Mouse (Mus musculus) limb, embryonic 10.5 days (tissue): ENCODE measurements at regions not wholly inside any gene's neighbourhood (a gene's known extent, or its start where the extent isn't known, plus 50 kb on each side); places are given as distances from the start of the nearest gene placed in this dataset.

ENCODE experiments used
- DNase-seq: peaks from one replicate; pipeline ENCODE4 v3.0.0-alpha.2; 2017; ENCODE audit warnings: low spot score
- H3K27ac ChIP-seq: fragments of 300-500 bp; sonication (generic); 2 replicates; pipeline ENCODE4 v1.5.1; 2016; ENCODE audit warnings: mild to moderate bottlenecking
- H3K27me3 ChIP-seq: fragments of 300-500 bp; sonication (generic); 2 replicates; pipeline ENCODE4 v1.6.1; 2016; ENCODE audit warnings: low read depth, mild to moderate bottlenecking; ENCODE audit not compliant: poor library complexity, severe bottlenecking
- H3K36me3 ChIP-seq: fragments of 300-500 bp; sonication (generic); 2 replicates; pipeline ENCODE4 v1.6.1; 2016; ENCODE audit warnings: mild to moderate bottlenecking, moderate library complexity
- H3K4me1 ChIP-seq: fragments of 300-500 bp; sonication (generic); 2 replicates; pipeline ENCODE4 v1.6.1; 2016
- H3K4me3 ChIP-seq: fragments of 300-500 bp; sonication (generic); 2 replicates; pipeline ENCODE4 v1.5.1; 2016; ENCODE audit warnings: mild to moderate bottlenecking, moderate library complexity
- H3K9me3 ChIP-seq: fragments of 300-500 bp; sonication (generic); replicated peaks from 2 replicates; pipeline ENCODE4 v1.6.1; 2016; ENCODE audit warnings: mild to moderate bottlenecking
- WGBS: fragments of 180-500 bp; shearing (Covaris S2); methylation state at CpG from one replicate; pipeline ENCODE4 v1.1.7; 2016; 5-methylcytosine and 5-hydroxymethylcytosine counted together

DNA sequence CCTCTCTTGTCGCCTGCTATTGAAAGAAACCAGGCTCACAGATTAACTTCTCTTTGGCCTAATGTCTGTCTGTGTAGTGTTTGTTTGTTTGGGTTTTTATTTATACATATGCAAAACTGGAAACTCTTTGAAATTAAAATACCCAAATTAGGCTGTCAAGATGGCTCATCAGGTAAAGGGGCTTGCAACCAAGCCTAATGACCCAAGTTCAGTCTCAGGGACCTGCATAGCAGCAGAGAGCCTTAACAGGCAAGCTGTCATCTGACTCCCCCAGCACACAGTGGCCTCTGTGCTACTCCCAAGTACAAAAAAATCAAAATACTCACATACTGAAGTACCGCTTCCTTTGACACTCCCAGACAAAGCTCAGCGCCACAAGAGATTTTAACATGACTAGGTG lies 51.5 kb upstream of the Neo1 start:
- Histone ChIP-seq H3K4me3 (no peak overlapping the region), H3K4me1 (peaks cover 17% of the 10 kb centered on the region), H3K27ac (no peak overlapping the region), H3K27me3 (no peaks in the 10 kb centered on the region), H3K36me3 (no peaks in the 10 kb centered on the region), H3K9me3 (no peaks in the 10 kb centered on the region)
- WGBS: 79% methylated on average over 3 of the region's 3 CpGs
- DNase-seq: no peak

DNA sequence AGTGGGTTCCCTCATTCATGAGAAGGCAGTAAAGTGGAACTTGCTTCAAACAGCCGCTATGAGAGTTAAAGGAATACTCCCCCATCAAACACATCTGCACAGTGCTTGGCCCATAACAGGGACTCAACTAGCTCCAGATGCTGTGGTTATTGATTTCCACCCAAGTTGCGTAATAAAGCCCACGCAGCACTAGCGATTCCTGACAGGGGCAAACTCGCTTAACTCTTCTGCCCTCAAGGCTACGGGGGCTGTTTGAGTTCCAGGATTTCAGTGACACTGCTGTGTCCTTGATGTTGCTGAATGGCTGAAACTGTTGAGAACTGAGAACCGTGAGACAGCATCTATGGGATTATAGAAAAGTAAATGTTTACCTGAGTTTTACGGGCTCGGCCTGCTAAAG lies 50.9 kb upstream of the Neo1 start:
- H3K36me3 ChIP-seq: no peaks in the 10 kb centered on the region
- no peaks in the 10 kb centered on the region for H3K9me3 ChIP-seq
- H3K4me3 ChIP-seq: no peak overlapping the region
- peaks cover 17% of the 10 kb centered on the region for H3K4me1 ChIP-seq
- DNase-seq: no peak
- H3K27me3 ChIP-seq: no peaks in the 10 kb centered on the region
- 53% methylated on average over 9 of the region's 9 CpGs for WGBS
- H3K27ac ChIP-seq: no peak overlapping the region

DNA sequence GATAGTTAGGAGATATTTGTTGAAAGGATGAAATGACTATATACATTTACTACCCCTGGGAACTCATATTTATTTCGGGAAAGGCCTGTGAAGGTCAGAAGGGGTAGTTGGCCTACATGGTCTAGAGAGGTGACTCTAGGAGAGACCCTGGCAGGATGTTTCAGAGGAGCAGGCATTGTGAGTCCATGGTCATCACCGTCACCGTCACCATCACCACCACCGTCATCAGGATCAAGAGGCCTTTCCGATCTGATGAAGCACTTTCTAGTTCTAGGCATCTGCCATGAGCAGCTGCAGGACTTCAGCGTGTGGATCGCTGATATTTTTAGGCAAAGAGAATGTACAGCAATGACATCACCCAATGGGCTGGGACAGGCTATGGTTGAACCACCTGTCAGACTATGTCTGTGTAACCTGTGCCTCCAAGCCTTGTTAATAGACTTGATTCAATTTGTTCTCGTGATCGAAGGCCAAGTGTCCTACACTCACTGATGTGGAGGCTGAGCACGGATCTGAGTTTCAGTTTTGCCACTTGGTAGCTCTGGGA lies 50.4 kb upstream of the Neo1 start:
- Histone ChIP-seq H3K4me1 (peaks cover 19% of the 10 kb centered on the region), H3K27ac (no peak overlapping the region)
- no peak for DNase-seq

More for the DNA sequence above, 50.4 kb upstream of the Neo1 start:
- Histone ChIP-seq H3K36me3 (no peaks in the 10 kb centered on the region), H3K9me3 (no peaks in the 10 kb centered on the region), H3K27me3 (no peaks in the 10 kb centered on the region), H3K4me3 (no peak overlapping the region)
- WGBS: 97% methylated on average over 10 of the region's 10 CpGs
